Comparison of ENCODE assay signal across 24 mouse cellular contexts in the genomic region with DNA sequence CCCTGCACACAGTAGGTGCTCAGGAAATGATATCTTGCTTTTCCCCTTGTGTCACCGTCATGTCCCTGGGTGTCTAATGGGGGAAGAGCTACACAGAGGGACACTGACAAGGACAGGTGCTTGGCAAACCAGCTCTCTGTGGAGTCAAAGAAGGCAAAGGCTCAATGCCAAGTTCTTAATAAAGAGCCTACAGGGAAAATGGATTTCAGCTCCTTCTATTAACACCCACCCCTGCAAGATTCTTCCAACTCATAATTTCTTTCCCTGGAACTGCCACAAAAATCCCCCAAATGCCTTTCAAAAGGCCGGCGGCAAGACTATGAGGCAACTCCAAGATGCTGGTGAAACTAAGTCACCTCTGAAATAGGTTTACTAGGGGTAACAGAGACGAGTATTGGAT. TPM values are rescaled to one million over a fixed set of nuclear protein-coding genes. Genes with fewer than 3 reads are reported as not detected.
DNase-seq lines count a peak whose midpoint lies in the region.
"Had no signal": no experiment of that assay in that cellular context is flagged by ENCODE, and none has a peak within 500 bp of the region (broad histone marks: within the 10 kb centered on the region; RNA-seq: fewer than 3 reads in every experiment).

No protein-coding gene starts in this region.

- no peaks in the 10 kb centered on the region for H3K4me1 ChIP-seq in midbrain, embryonic 10.5 days
- H3K4me1 ChIP-seq: embryonic facial prominence, embryonic 10.5 days; embryonic facial prominence, embryonic 13.5 days; forebrain, embryonic 12.5 days; forebrain, embryonic 15.5 days; heart, embryonic 12.5 days; heart, embryonic 15.5 days had no signal

- DNase-seq in gastrocnemius, adult 18-20 months (ENCODE audit: low spot score), result peak; percentile 42
- no peak for DNase-seq in gastrocnemius, postnatal 10 days
- DNase-seq in heart, adult 11 months, result peak; percentile 91
- no peak for DNase-seq in heart, postnatal 36 days
- DNase-seq in heart, adult 8-10 months (ENCODE audit: low spot score), result peak; percentile 19
- DNase-seq in heart, postnatal 14 days, result no peak
- DNase-seq in midbrain, embryonic 10.5 days (ENCODE audit: low spot score), result no peak
- DNase-seq: adrenal gland, adult 8-10 months; adrenal gland, postnatal 25 days; cerebellum, adult 11-12 months; cerebellum, adult 8-10 months; cerebellum, postnatal 10 days; cerebellum, postnatal 36 days; embryo, embryonic 11 days; kidney, adult 18-20 months had no signal

- 92% methylated on average over 4 of the region's 4 CpGs for WGBS in midbrain, embryonic 10.5 days

- H3K4me3 ChIP-seq in midbrain, embryonic 10.5 days, result no peak overlapping the region
- H3K4me3 ChIP-seq: embryonic facial prominence, embryonic 10.5 days; embryonic facial prominence, embryonic 13.5 days; erythroblast, embryonic 14.5 days; forebrain, embryonic 12.5 days; forebrain, embryonic 15.5 days; heart, embryonic 12.5 days; heart, embryonic 15.5 days had no signal

- no peak overlapping the region for H3K27ac ChIP-seq in midbrain, embryonic 10.5 days (replicated peaks)
- H3K27ac ChIP-seq: embryonic facial prominence, embryonic 10.5 days; embryonic facial prominence, embryonic 13.5 days; forebrain, embryonic 12.5 days; forebrain, embryonic 15.5 days; heart, embryonic 15.5 days; hindbrain, embryonic 14.5 days; hindbrain, postnatal 0 days had no signal

- no peaks in the 10 kb centered on the region for H3K27me3 ChIP-seq in midbrain, embryonic 10.5 days (ENCODE audit: low read depth, poor library complexity, severe bottlenecking)
- H3K27me3 ChIP-seq: forebrain, embryonic 12.5 days; forebrain, embryonic 15.5 days; heart, embryonic 12.5 days; heart, embryonic 15.5 days had no signal

- intact Hi-C loops in heart, postnatal 36 days (cut with DNase I), result no loop called here
- intact Hi-C loops in heart, postnatal 14 days (cut with DNase I), result no loop called here

- H3K36me3 ChIP-seq in midbrain, embryonic 10.5 days, result no peaks in the 10 kb centered on the region
- H3K36me3 ChIP-seq: embryonic facial prominence, embryonic 10.5 days; embryonic facial prominence, embryonic 13.5 days; forebrain, embryonic 12.5 days; forebrain, embryonic 15.5 days had no signal

- no peaks in the 10 kb centered on the region for H3K9me3 ChIP-seq in midbrain, embryonic 10.5 days (replicated peaks)
- H3K9me3 ChIP-seq: embryonic facial prominence, embryonic 10.5 days; embryonic facial prominence, embryonic 13.5 days; forebrain, embryonic 12.5 days; forebrain, embryonic 15.5 days; heart, embryonic 12.5 days; heart, embryonic 15.5 days had no signal

RNA-seq across cellular contexts. Expression of a gene that starts 38.2 kb away (rescaled TPM):
- 100 to 1,000 TPM; 198 to 199 TPM for total RNA-seq in gastrocnemius, adult 18-20 months (2021)
- total RNA-seq in gastrocnemius, postnatal 10 days (2021), result 100 to 1,000 TPM; 188 to 208 TPM
- 100 to 1,000 TPM; 291 to 316 TPM for total RNA-seq in heart, postnatal 36 days (2021)
- total RNA-seq in heart, adult 8-10 months (2022), result 100 to 1,000 TPM; 290 to 334 (median 304) TPM
- total RNA-seq in heart, postnatal 14 days (2021), result 100 to 1,000 TPM; 258 to 261 TPM
- 546 and 576 TPM in 2 replicates for polyA plus RNA-seq in midbrain, embryonic 10.5 days (2016; fragmentation: Nextera tagmentation; extraction: Ambion mirVana)

Comparison
In these comparisons a context has a peak if more than half of its experiments do, and no peak if none do; other contexts are left out.
1. DNase-seq: peak in gastrocnemius, adult 18-20 months (single experiment), heart, adult 11 months (single experiment) and heart, adult 8-10 months (single experiment); none in gastrocnemius, postnatal 10 days (single experiment), heart, postnatal 36 days (0 of 2), heart, postnatal 14 days (0 of 2) and midbrain, embryonic 10.5 days (single experiment).